Mouse (Mus musculus): ENCODE measurements around the gene Iqcd. TPM values are rescaled to one million over a fixed set of nuclear protein-coding genes. Genes with fewer than 3 reads are reported as not detected.
A peak's percentile ranks its signal among the peaks of the same experiment; 100 is the strongest.

Iqcd gene
- polyA plus RNA-seq (2014; fragmentation: Nextera tagmentation; extraction: Ambion mirVana) = 0.27 and 0.40 TPM in 2 replicates

GRCm38 (mm10) chr5:120588569-120589094, at the start of gene Iqcd, which contains the start of gene Tpcn1:
Gene Iqcd, plus strand, starts transcription at chr5:120589016.
Gene Tpcn1, minus strand, starts transcription at chr5:120588673.
- H3K9me3 ChIP-seq (ENCODE audit: control insufficient read depth, low read length) = 0 out of 2 replicates have a peak, but pooled peaks cover 2% of the 10 kb centered on the region
- under 1% methylated on average over 35 of the region's 35 CpGs for WGBS
- H3K27ac ChIP-seq (replicated peaks; ENCODE audit: low read depth, low read length) = no peak within 1 kb of the TSS
- DNase-seq (ENCODE audit: low spot score) (peak; percentile 99), ATAC-seq (ENCODE audit: insufficient number of reproducible peaks, low FRiP score, low TSS enrichment, low read depth) (peak; percentile 97)
- peak within 1 kb of the TSS; percentile 79 for H3K4me3 ChIP-seq (ENCODE audit: low read depth, low read length)
- H3K36me3 ChIP-seq (ENCODE audit: control insufficient read depth, insufficient read depth, low read length) = peaks cover 4% of the 10 kb centered on the region; the same call in 1 of the 2 replicates
- H3K27me3 ChIP-seq (ENCODE audit: control insufficient read depth, insufficient read depth, low read length) = no peaks in the 10 kb centered on the region
- peak within 1 kb of the TSS; percentile 77 for H3K9ac ChIP-seq (ENCODE audit: low read length)
- H3K4me1 ChIP-seq (ENCODE audit: control insufficient read depth, insufficient read depth, low read length) = peaks cover 15% of the 10 kb centered on the region
- peak within 1 kb of the TSS; percentile 93 for H3K4me2 ChIP-seq (ENCODE audit: low read depth, severe bottlenecking)

DNA sequence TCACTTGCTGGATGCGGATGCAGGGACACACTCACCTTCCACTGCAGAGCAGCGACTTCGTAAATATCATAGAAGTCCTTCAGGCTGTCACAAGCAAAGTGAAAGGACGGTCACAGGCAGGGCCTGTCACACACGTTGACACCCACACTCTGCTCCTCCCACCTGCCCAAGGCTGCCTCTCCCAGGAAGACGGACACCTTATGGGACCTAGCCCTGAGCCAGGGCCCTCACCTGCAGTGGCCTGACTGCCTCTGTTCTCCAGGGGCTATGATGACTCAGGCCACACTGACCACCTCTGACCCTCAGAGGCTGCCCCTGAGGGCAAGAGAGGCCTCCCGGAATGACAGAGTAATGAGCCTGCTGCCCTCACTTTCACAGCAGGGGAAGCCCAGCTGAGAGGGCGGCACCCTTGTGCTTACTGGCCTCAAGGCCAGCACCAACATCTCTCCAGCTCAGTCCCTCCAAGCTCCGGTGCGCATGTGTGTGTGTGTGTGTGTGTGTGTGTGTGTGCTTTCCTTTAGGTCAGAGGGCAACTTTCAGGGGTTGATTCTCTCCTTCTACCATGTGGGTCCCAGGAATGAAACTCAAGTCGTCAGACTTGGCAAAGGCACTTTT, 40.5 kb upstream of the Iqcd start:
- no peak overlapping the region for H3K4me3 ChIP-seq (ENCODE audit: low read depth, low read length)
- H3K9ac ChIP-seq (ENCODE audit: low read length) = no peak overlapping the region
- no peak for DNase-seq (ENCODE audit: low spot score)
- H3K36me3 ChIP-seq (ENCODE audit: control insufficient read depth, insufficient read depth, low read length) = no peaks in the 10 kb centered on the region; the same call in 1 of the 2 replicates
- no peaks in the 10 kb centered on the region for H3K4me1 ChIP-seq (ENCODE audit: control insufficient read depth, insufficient read depth, low read length)
- no peak for ATAC-seq (ENCODE audit: insufficient number of reproducible peaks, low FRiP score, low TSS enrichment, low read depth)
- H3K27me3 ChIP-seq (ENCODE audit: control insufficient read depth, insufficient read depth, low read length) = no peaks in the 10 kb centered on the region
- no peaks in the 10 kb centered on the region for H3K9me3 ChIP-seq (ENCODE audit: control insufficient read depth, low read length)
- H3K4me2 ChIP-seq (ENCODE audit: low read depth, severe bottlenecking) = no peak overlapping the region
- H3K27ac ChIP-seq (replicated peaks; ENCODE audit: low read depth, low read length) = no peak overlapping the region
- WGBS = 64% methylated on average over 11 of the region's 11 CpGs

DNA sequence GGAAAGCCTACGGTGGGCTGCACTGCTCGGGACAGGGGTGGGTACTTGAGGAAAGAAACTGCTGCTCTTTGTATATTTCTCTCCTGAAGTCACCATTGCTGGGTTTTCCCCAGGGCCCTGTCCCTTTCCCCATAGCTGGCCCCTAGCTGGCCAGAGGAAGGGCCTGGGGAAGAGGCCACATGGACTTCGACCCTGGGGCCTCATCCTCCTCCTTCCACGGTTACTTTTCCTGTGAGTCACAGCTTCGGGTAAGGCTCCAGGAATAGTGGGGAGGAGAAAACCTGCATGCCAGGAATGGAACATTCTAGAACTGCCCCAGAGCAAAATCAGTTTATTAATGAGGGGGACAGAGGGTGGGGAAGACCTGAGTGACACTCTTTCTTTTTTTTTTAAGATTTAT, 38.7 kb upstream of the Iqcd start:
- no peak overlapping the region for H3K4me3 ChIP-seq (ENCODE audit: low read depth, low read length)
- H3K9ac ChIP-seq (ENCODE audit: low read length) = no peak overlapping the region
- DNase-seq (ENCODE audit: low spot score) = no peak
- no peak for ATAC-seq (ENCODE audit: insufficient number of reproducible peaks, low FRiP score, low TSS enrichment, low read depth)
- H3K27ac ChIP-seq (replicated peaks; ENCODE audit: low read depth, low read length) = no peak overlapping the region
- H3K36me3 ChIP-seq (ENCODE audit: control insufficient read depth, insufficient read depth, low read length) = peaks cover 4% of the 10 kb centered on the region; the same call in 1 of the 2 replicates
- H3K27me3 ChIP-seq (ENCODE audit: control insufficient read depth, insufficient read depth, low read length) = no peaks in the 10 kb centered on the region
- 88% methylated on average over 5 of the region's 5 CpGs for WGBS
- no peaks in the 10 kb centered on the region for H3K4me1 ChIP-seq (ENCODE audit: control insufficient read depth, insufficient read depth, low read length)
- H3K9me3 ChIP-seq (ENCODE audit: control insufficient read depth, low read length) = no peaks in the 10 kb centered on the region
- no peak overlapping the region for H3K4me2 ChIP-seq (ENCODE audit: low read depth, severe bottlenecking)

DNA sequence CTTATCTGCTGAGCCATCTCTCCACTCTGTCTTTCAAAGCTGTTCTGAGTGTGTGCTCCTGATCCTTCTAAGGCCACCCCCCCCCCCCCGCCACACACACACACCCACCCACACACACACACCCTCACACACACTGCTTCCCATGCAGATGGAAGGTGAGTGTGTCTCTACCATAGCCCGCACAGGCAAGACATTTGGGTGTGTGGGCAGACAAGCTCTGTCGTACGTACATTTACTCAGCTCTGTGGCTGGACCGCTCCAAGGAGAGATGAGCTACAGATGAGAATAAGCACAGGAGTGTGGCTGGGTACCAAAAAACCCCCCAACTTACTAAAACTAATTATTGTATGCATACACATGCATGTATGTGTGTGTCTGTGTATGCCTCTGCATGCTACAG, 38.1 kb upstream of the Iqcd start:
- Histone ChIP-seq H3K4me3 (ENCODE audit: low read depth, low read length) (no peak overlapping the region), H3K4me1 (ENCODE audit: control insufficient read depth, insufficient read depth, low read length) (no peaks in the 10 kb centered on the region), H3K9me3 (ENCODE audit: control insufficient read depth, low read length) (no peaks in the 10 kb centered on the region), H3K27ac (replicated peaks; ENCODE audit: low read depth, low read length) (no peak overlapping the region), H3K36me3 (ENCODE audit: control insufficient read depth, insufficient read depth, low read length) (peaks cover 7% of the 10 kb centered on the region), H3K4me2 (ENCODE audit: low read depth, severe bottlenecking) (no peak overlapping the region), H3K27me3 (ENCODE audit: control insufficient read depth, insufficient read depth, low read length) (no peaks in the 10 kb centered on the region), H3K9ac (ENCODE audit: low read length) (no peak overlapping the region)
- ATAC-seq (ENCODE audit: insufficient number of reproducible peaks, low FRiP score, low TSS enrichment, low read depth) = no peak
- no peak for DNase-seq (ENCODE audit: low spot score)
- WGBS = 97% methylated on average over 4 of the region's 5 CpGs

DNA sequence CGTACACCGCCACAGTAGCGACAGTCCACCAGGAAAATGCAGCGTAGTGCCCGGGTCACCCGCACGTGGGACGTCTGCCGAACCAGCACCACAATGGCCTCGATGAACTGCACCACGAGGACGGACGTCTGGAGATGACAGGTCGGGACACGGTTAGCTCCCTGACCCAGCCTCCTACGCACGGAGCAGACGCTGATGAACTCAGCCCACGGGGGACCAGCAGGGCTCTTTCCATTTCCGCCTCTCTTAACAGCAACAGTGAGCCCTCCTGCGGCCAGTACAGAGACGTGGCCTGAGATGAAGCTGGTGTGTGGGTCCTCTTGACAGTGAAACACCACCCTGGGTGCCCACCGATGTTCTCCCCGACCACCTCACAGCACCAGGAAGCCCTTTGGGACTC, 32.9 kb upstream of the Iqcd start:
- Histone ChIP-seq H3K4me3 (ENCODE audit: low read depth, low read length) (no peak overlapping the region), H3K4me2 (ENCODE audit: low read depth, severe bottlenecking) (no peak overlapping the region), H3K9me3 (ENCODE audit: control insufficient read depth, low read length) (no peaks in the 10 kb centered on the region), H3K9ac (ENCODE audit: low read length) (no peak overlapping the region), H3K27me3 (ENCODE audit: control insufficient read depth, insufficient read depth, low read length) (no peaks in the 10 kb centered on the region), H3K27ac (replicated peaks; ENCODE audit: low read depth, low read length) (no peak overlapping the region), H3K36me3 (ENCODE audit: control insufficient read depth, insufficient read depth, low read length) (peaks cover 19% of the 10 kb centered on the region), H3K4me1 (ENCODE audit: control insufficient read depth, insufficient read depth, low read length) (peaks cover 11% of the 10 kb centered on the region)
- 95% methylated on average over 24 of the region's 24 CpGs for WGBS
- no peak for ATAC-seq (ENCODE audit: insufficient number of reproducible peaks, low FRiP score, low TSS enrichment, low read depth)
- DNase-seq (ENCODE audit: low spot score) = no peak

DNA sequence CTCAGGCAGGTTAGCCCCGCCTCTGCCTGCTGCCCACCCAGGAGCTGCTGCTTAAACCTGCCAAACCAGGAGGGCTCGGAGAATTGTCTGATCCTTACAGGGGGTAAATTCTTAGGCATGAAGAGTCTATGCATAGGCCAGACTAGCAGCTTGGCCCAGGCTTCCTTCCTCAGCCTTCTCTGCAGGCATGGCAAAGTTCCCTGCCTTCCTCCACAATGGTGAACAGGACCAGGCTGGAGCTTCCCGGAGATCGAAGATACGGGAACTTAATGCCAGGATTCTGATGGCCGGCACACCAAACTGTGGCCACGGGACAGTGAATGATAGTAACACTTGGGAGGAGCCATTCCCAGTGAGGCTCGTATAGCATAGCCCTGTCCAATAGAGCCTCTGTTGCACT, 30.8 kb upstream of the Iqcd start:
- peaks cover 19% of the 10 kb centered on the region for H3K36me3 ChIP-seq (ENCODE audit: control insufficient read depth, insufficient read depth, low read length)
- peaks cover 13% of the 10 kb centered on the region for H3K4me1 ChIP-seq (ENCODE audit: control insufficient read depth, insufficient read depth, low read length)
- no peak for ATAC-seq (ENCODE audit: insufficient number of reproducible peaks, low FRiP score, low TSS enrichment, low read depth)
- H3K4me3 ChIP-seq (ENCODE audit: low read depth, low read length) = no peak overlapping the region
- DNase-seq (ENCODE audit: low spot score) = no peak
- H3K4me2 ChIP-seq (ENCODE audit: low read depth, severe bottlenecking) = no peak overlapping the region
- 77% methylated on average over 8 of the region's 8 CpGs for WGBS
- H3K9me3 ChIP-seq (ENCODE audit: control insufficient read depth, low read length) = no peaks in the 10 kb centered on the region
- no peak overlapping the region for H3K27ac ChIP-seq (replicated peaks; ENCODE audit: low read depth, low read length)
- H3K27me3 ChIP-seq (ENCODE audit: control insufficient read depth, insufficient read depth, low read length) = no peaks in the 10 kb centered on the region
- H3K9ac ChIP-seq (ENCODE audit: low read length) = no peak overlapping the region

GRCm38 (mm10) chr5:120558762-120559161, 30.1 kb upstream of the Iqcd start:
- Histone ChIP-seq H3K4me3 (ENCODE audit: low read depth, low read length) (no peak overlapping the region), H3K27me3 (ENCODE audit: control insufficient read depth, insufficient read depth, low read length) (no peaks in the 10 kb centered on the region), H3K9me3 (ENCODE audit: control insufficient read depth, low read length) (no peaks in the 10 kb centered on the region), H3K36me3 (ENCODE audit: control insufficient read depth, insufficient read depth, low read length) (peaks cover 19% of the 10 kb centered on the region), H3K4me1 (ENCODE audit: control insufficient read depth, insufficient read depth, low read length) (peaks cover 17% of the 10 kb centered on the region), H3K9ac (ENCODE audit: low read length) (no peak overlapping the region), H3K27ac (replicated peaks; ENCODE audit: low read depth, low read length) (no peak overlapping the region), H3K4me2 (ENCODE audit: low read depth, severe bottlenecking) (no peak overlapping the region)
- no peak for DNase-seq (ENCODE audit: low spot score)
- no peak for ATAC-seq (ENCODE audit: insufficient number of reproducible peaks, low FRiP score, low TSS enrichment, low read depth)
- WGBS = 71% methylated on average over 14 of the region's 14 CpGs

DNA sequence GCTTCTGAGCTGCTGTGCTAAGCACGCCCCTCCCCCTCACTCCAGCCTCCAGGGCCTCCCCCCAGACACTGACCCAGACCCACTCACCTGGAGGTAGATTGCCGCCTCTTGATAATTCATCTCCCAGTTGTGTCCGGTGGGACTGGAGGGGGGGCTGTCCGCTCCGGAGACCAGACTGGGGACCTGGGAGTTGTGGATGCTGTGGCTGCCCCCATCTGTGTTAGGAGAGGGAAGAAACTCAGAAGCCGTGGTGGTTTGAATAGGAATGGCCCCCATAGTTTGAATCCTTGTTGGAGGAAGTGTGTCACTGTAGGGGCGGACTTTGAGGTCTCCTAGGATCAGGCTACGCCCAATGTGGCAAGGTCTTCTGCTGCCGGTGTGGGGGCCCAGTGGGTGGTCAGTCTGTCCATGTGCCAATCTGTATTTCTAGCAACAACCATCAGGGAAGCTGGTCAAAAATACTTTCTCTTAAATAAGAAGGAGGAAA, 28.6 kb upstream of the Iqcd start:
- ATAC-seq (ENCODE audit: insufficient number of reproducible peaks, low FRiP score, low TSS enrichment, low read depth) = no peak; the same call in 1 of the 2 replicates
- Histone ChIP-seq H3K27ac (replicated peaks; ENCODE audit: low read depth, low read length) (no peak overlapping the region), H3K4me2 (ENCODE audit: low read depth, severe bottlenecking) (no peak overlapping the region)

More for the DNA sequence above, 28.6 kb upstream of the Iqcd start:
- DNase-seq (ENCODE audit: low spot score) = no peak
- H3K36me3 ChIP-seq (ENCODE audit: control insufficient read depth, insufficient read depth, low read length) = peaks cover 15% of the 10 kb centered on the region
- peaks cover 26% of the 10 kb centered on the region for H3K4me1 ChIP-seq (ENCODE audit: control insufficient read depth, insufficient read depth, low read length)
- no peak overlapping the region for H3K9ac ChIP-seq (ENCODE audit: low read length)
- WGBS = 65% methylated on average over 8 of the region's 9 CpGs
- no peaks in the 10 kb centered on the region for H3K27me3 ChIP-seq (ENCODE audit: control insufficient read depth, insufficient read depth, low read length)
- no peak overlapping the region for H3K4me3 ChIP-seq (ENCODE audit: low read depth, low read length)
- H3K9me3 ChIP-seq (ENCODE audit: control insufficient read depth, low read length) = no peaks in the 10 kb centered on the region
